Mouse (Mus musculus) gonadal fat pad, adult 2 months (tissue): Measurements from ENCODE around the gene Nrp2. TPM values are rescaled to one million over a fixed set of nuclear protein-coding genes. Genes with fewer than 3 reads are reported as not detected.

Experiments used
- DNase-seq: peaks from one replicate; pipeline ENCODE4 v3.0.0-alpha.2; 2012; ENCODE audit warnings: low read depth
- polyA plus RNA-seq: library from polyadenylated mRNA; depleted of rRNA; stranded (reverse); fragments of >200 nt; gene quantifications from 2 replicates; pipeline ENCODE4 v1.2.3, GENCODE M21; 2012

The Nrp2 gene
- polyA plus RNA-seq, 1 experiment: 13.0 TPM

GRCm38 (mm10) chr1:62782573-62782972 lies 79.5 kb downstream of the Nrp2 start:
- DNase-seq: no peak

- no peak for DNase-seq
Observed at GRCm38 (mm10) chr1:62783354-62784083, 80.4 kb downstream of the Nrp2 start.

- DNase-seq: no peak
Observed at GRCm38 (mm10) chr1:62784084-62784392, 81.0 kb downstream of the Nrp2 start.

- no peak for DNase-seq
Observed at GRCm38 (mm10) chr1:62786255-62786654, 83.2 kb downstream of the Nrp2 start.

- DNase-seq: no peak
Observed at GRCm38 (mm10) chr1:62787546-62787945, 84.5 kb downstream of the Nrp2 start.

GRCm38 (mm10) chr1:62794223-62794895 lies 91.3 kb downstream of the Nrp2 start:
- no peak for DNase-seq

- DNase-seq: no peak
Observed at GRCm38 (mm10) chr1:62794896-62795255, 91.8 kb downstream of the Nrp2 start.

- no peak for DNase-seq
Observed at GRCm38 (mm10) chr1:62795307-62796037, 92.4 kb downstream of the Nrp2 start.

- no peak for DNase-seq
Observed at GRCm38 (mm10) chr1:62796038-62796647, 93.1 kb downstream of the Nrp2 start.

GRCm38 (mm10) chr1:62799427-62799826 lies 96.3 kb downstream of the Nrp2 start:
- DNase-seq: no peak

- no peak for DNase-seq
Observed at GRCm38 (mm10) chr1:62800351-62800750, 97.3 kb downstream of the Nrp2 start.

GRCm38 (mm10) chr1:62801429-62801828 lies 98.3 kb downstream of the Nrp2 start:
- DNase-seq: no peak

- no peak for DNase-seq
Observed at GRCm38 (mm10) chr1:62801842-62802241, 98.8 kb downstream of the Nrp2 start.

- DNase-seq: no peak
Observed at GRCm38 (mm10) chr1:62803544-62803943, 100.5 kb downstream of the Nrp2 start.

- DNase-seq: no peak
Observed at GRCm38 (mm10) chr1:62806014-62806413, 102.9 kb downstream of the Nrp2 start.

GRCm38 (mm10) chr1:62808395-62808794 lies 105.3 kb downstream of the Nrp2 start:
- no peak for DNase-seq

- DNase-seq: no peak
Observed at GRCm38 (mm10) chr1:62809601-62810228, 106.6 kb downstream of the Nrp2 start.

GRCm38 (mm10) chr1:62811141-62811540 lies 108.1 kb downstream of the Nrp2 start:
- no peak for DNase-seq

- DNase-seq: no peak
Observed at GRCm38 (mm10) chr1:62812701-62813684, 109.9 kb downstream of the Nrp2 start.

- no peak for DNase-seq
Observed at GRCm38 (mm10) chr1:62813938-62814337, 110.9 kb downstream of the Nrp2 start.

- DNase-seq: no peak
Observed at GRCm38 (mm10) chr1:62817566-62817965, 114.5 kb downstream of the Nrp2 start.
